Mouse (Mus musculus) bone marrow, adult 2 months (tissue): Measurements from ENCODE around the gene Tmem115.

Experiments used
- CTCF ChIP-seq: fragments of 200-500 bp; IDR thresholded peaks from 2 replicates; pipeline ENCODE4 v1.5.1; 2011; ENCODE audit warnings: low read length, control low read depth; ENCODE audit not compliant: control insufficient read depth, insufficient read depth
- POLR2A ChIP-seq: fragments of 200-500 bp; IDR thresholded peaks from 2 replicates; pipeline ENCODE4 v1.6.1; 2011; ENCODE audit warnings: low read depth, mild to moderate bottlenecking, control low read depth, low read length, borderline replicate concordance; ENCODE audit not compliant: control insufficient read depth

DNA sequence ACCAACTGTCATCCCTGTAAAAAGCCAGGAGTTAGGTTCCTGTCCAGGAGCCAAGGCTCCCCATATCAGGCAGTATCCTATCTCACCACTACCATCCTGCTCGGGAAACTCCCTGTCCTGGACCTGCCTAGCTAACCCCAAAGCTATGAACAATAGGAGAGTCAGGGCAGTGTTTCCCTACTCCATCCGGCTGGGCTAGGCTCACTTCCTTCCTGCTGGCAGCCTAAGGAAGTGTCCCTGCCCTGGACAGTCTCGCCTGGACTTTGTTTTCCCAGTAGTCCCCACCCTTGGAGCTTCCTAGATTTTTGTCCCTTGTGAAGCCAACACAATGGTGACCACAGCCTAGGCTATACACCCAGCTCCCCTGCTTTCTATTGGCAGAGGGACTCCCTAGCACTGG lies 33.1 kb downstream of the Tmem115 start:
- TF ChIP-seq CTCF (no peak), POLR2A (no peak)
